Mouse (Mus musculus) ES-Bruce4 (cell line): ENCODE results near the gene Slc1a7. TPM values are rescaled to one million over a fixed set of nuclear protein-coding genes. Genes with fewer than 3 reads are reported as not detected.

Experiments used
- H3K27ac ChIP-seq: 2 replicates; pipeline ENCODE4 v1.5.1; 2012; ENCODE audit warnings: low read length, inconsistent platforms; ENCODE audit not compliant: insufficient read depth
- H3K27me3 ChIP-seq: 2 replicates; pipeline ENCODE4 v1.6.1; 2012; ENCODE audit warnings: mild to moderate bottlenecking, low read length, inconsistent platforms; ENCODE audit not compliant: control insufficient read depth, poor library complexity, insufficient read depth, severe bottlenecking
- H3K36me3 ChIP-seq: 2 replicates; pipeline ENCODE4 v1.6.1; 2012; ENCODE audit warnings: inconsistent platforms, mild to moderate bottlenecking, low read length, moderate library complexity; ENCODE audit not compliant: control insufficient read depth, poor library complexity, insufficient read depth, severe bottlenecking
- H3K4me1 ChIP-seq: one replicate; pipeline ENCODE4 v1.8.1; 2011; ENCODE audit warnings: low read length; ENCODE audit not compliant: control insufficient read depth, insufficient read depth
- H3K4me3 ChIP-seq: 2 replicates; pipeline ENCODE4 v1.5.1; 2011; ENCODE audit warnings: low read depth, mild to moderate bottlenecking, low read length
- H3K9ac ChIP-seq: 2 replicates; pipeline ENCODE4 v1.6.1; 2012; ENCODE audit warnings: low read depth, mild to moderate bottlenecking, inconsistent platforms; ENCODE audit not compliant: poor library complexity, severe bottlenecking
- H3K9me3 ChIP-seq: replicated peaks from 2 replicates; pipeline ENCODE4 v1.6.1; 2012; ENCODE audit warnings: mild to moderate bottlenecking, low read length, inconsistent platforms; ENCODE audit not compliant: control insufficient read depth, poor library complexity, insufficient read depth, severe bottlenecking
- CTCF ChIP-seq: IDR thresholded peaks from one replicate; pipeline ENCODE4 v1.8.1; 2011; ENCODE audit warnings: low read depth, low read length
- EP300 ChIP-seq: IDR thresholded peaks from 2 replicates; pipeline ENCODE4 v1.6.1; 2011; ENCODE audit warnings: low read depth, low read length; ENCODE audit not compliant: insufficient read depth
- POLR2A ChIP-seq: IDR thresholded peaks from one replicate; pipeline ENCODE4 v1.8.1; 2011; ENCODE audit warnings: low read length; ENCODE audit not compliant: insufficient read depth
- polyA plus RNA-seq: library from polyadenylated mRNA; stranded (reverse); fragments of >200 nt; gene quantifications from 2 replicates; pipeline ENCODE4 v1.2.4, GENCODE M21; 2011; ENCODE audit warnings: low read depth; ENCODE audit not compliant: missing spikeins, insufficient read depth, insufficient read length

The Slc1a7 gene
- polyA plus RNA-seq, 1 experiment, result 0.19 TPM

DNA sequence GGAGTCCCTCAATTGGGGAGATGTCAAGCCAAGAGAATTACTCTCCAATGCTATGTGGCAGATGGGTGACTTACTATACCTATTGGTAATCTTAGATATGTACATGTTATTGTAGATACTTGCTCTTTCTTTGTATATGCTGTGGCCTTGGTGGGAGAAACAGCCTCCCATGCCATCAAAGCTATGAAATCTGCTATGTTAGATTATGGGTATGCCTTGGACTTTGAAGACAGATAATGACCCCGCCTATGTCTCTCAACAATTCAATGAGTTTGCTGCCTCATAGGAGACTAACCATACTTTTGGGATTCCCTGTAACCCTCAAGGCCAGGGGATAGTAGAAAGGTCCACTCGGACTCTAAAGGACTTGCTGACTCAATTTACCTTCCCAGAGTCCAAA lies 39.9 kb upstream of the Slc1a7 start:
- TF ChIP-seq EP300 (no peak), POLR2A (no peak), CTCF (no peak)
- no peaks in the 10 kb centered on the region for H3K36me3 ChIP-seq
- H3K27ac ChIP-seq, result no peak overlapping the region
- no peaks in the 10 kb centered on the region for H3K4me1 ChIP-seq
- no peak overlapping the region for H3K9ac ChIP-seq
- no peaks in the 10 kb centered on the region for H3K27me3 ChIP-seq
- H3K9me3 ChIP-seq, result no peaks in the 10 kb centered on the region
- no peak overlapping the region for H3K4me3 ChIP-seq

DNA sequence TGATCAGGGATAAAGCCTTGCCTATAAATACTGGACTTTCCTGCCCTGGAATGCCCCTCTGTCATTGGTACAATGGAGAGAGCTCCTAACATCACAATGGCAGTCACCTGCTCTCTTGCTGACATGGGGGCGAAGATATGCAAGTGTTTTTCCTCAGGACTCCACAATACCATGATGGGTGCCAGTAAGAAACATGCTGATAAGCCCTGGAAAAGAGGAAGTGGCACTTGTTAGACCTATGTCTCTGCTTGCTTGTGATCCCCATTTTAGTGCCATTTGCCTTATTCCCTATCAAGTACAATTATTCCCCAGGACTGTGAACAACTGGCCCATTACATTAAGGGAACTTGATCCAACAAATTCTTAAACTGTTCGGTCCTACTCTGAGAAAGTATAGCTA lies 39.4 kb upstream of the Slc1a7 start:
- no peak for TF ChIP-seq EP300
- TF ChIP-seq POLR2A, result no peak
- TF ChIP-seq CTCF, result no peak
- Histone ChIP-seq H3K27ac (no peak overlapping the region), H3K9ac (no peak overlapping the region), H3K4me3 (no peak overlapping the region), H3K4me1 (no peaks in the 10 kb centered on the region), H3K27me3 (no peaks in the 10 kb centered on the region), H3K36me3 (no peaks in the 10 kb centered on the region), H3K9me3 (no peaks in the 10 kb centered on the region)

DNA sequence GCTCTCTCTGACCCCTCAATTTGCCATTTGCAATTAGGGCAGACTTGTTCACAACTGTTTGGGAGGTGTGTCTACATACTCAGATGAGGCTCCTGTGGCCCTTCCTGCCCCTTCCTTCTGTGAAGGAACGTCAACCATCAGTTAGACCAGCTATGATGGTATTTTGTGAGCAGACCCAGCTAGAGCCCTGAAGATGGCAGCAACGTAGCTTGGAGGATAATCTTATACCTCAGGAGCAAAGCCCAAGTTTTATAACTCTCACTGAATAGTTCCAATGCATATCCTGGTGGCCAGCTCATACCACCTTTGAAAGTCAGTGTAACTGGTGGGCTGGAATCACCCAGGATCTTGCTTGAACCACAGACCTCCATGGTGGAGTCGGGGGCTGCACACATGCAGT lies 36.7 kb upstream of the Slc1a7 start:
- TF ChIP-seq EP300 (no peak), CTCF (no peak), POLR2A (no peak)
- H3K9me3 ChIP-seq, result no peaks in the 10 kb centered on the region
- no peaks in the 10 kb centered on the region for H3K27me3 ChIP-seq
- H3K36me3 ChIP-seq, result no peaks in the 10 kb centered on the region
- H3K4me3 ChIP-seq, result no peak overlapping the region
- H3K9ac ChIP-seq, result no peak overlapping the region
- no peak overlapping the region for H3K27ac ChIP-seq
- no peaks in the 10 kb centered on the region for H3K4me1 ChIP-seq

DNA sequence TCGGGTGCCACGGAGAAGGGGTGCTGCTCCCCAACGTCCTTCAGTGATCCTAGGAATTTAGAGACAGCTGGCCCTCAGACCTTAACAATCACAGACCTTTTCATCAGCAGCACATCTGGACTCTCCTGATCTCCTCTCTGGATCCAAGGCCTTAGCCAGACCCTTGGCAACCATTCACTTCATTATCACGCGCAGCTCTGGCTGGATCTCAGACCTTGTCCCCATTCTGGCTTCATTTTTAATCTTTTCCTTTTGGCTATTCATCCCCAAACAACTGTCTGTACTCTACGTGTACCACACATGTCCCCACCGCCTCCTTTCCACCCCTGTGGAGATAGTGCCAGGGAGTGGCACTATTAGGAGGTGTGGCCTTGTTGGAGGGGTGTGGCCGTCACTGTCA lies 34.9 kb upstream of the Slc1a7 start:
- H3K9me3 ChIP-seq, result no peaks in the 10 kb centered on the region
- no peak overlapping the region for H3K4me3 ChIP-seq
- H3K36me3 ChIP-seq, result no peaks in the 10 kb centered on the region
- no peak overlapping the region for H3K9ac ChIP-seq
- TF ChIP-seq CTCF, result no peak
- no peak for TF ChIP-seq EP300
- TF ChIP-seq POLR2A, result no peak
- H3K27ac ChIP-seq, result no peak overlapping the region
- H3K4me1 ChIP-seq, result no peaks in the 10 kb centered on the region
- no peaks in the 10 kb centered on the region for H3K27me3 ChIP-seq

DNA sequence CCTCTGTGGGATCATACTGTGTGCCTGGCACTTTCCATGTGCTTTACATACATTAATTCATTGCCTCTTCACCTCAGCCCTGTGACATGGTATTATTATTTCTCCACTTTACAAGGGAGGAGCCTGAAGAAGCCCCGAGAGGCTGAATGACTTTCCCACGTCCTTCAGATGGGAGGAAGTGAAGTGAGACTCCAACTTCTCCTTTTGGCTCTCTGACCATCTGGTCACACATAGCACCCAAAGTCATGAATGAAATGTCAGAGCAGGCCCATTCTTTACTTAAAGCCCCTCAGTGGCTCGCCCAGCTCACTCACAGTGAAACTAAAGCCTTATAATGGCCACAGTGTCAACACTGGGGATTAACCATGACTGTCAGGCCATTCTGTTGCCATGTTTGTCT lies 32.9 kb upstream of the Slc1a7 start:
- no peaks in the 10 kb centered on the region for H3K9me3 ChIP-seq
- no peaks in the 10 kb centered on the region for H3K36me3 ChIP-seq
- TF ChIP-seq CTCF (no peak), POLR2A (no peak), EP300 (no peak)
- H3K4me1 ChIP-seq, result no peaks in the 10 kb centered on the region
- H3K4me3 ChIP-seq, result no peak overlapping the region
- H3K27me3 ChIP-seq, result no peaks in the 10 kb centered on the region
- H3K9ac ChIP-seq, result no peak overlapping the region
- H3K27ac ChIP-seq, result no peak overlapping the region

DNA sequence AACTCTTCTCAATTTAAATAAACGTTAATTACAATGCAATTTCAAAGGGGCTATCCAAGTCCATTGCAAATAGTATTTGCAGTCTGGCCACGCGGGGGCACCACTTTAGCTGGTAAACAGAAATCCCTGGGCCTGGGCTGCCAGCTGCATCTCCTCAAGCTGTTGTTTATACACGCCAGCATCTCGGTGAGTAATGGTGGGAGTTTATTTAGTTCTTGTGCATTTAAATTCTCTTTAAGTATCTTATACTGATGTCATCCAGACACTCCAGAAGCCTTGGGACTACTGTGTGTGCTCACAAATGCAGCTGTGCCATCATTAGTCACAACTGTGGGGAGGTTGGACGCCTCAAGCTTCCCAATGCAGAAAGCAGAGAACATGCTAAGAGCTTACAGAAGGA lies 30.8 kb upstream of the Slc1a7 start:
- H3K36me3 ChIP-seq, result no peaks in the 10 kb centered on the region
- H3K4me1 ChIP-seq, result no peaks in the 10 kb centered on the region
- H3K9ac ChIP-seq, result no peak overlapping the region
- no peak overlapping the region for H3K4me3 ChIP-seq
- TF ChIP-seq POLR2A (no peak), CTCF (peak; percentile 43)
- no peaks in the 10 kb centered on the region for H3K9me3 ChIP-seq
- H3K27me3 ChIP-seq, result no peaks in the 10 kb centered on the region
- H3K27ac ChIP-seq, result no peak overlapping the region
